23 mouse cellular contexts compared by ENCODE assay signal in genomic region chr14:121457536-121457935, GRCm38 (mm10). TPM values are rescaled to one million over a fixed set of nuclear protein-coding genes. Genes with fewer than 3 reads are reported as not detected.
"Had no signal": no experiment of that assay in that cellular context is flagged by ENCODE, and none has a peak within 500 bp of the region (broad histone marks: within the 10 kb centered on the region; RNA-seq: fewer than 3 reads in every experiment).

No protein-coding gene starts in this region.

- H3K36me3 ChIP-seq: midbrain, embryonic 12.5 days; neural tube, embryonic 13.5 days; neural tube, embryonic 15.5 days had no signal

- H3K9ac ChIP-seq: liver, embryonic 14.5 days; lung, embryonic 14.5 days; midbrain, embryonic 12.5 days; neural tube, embryonic 13.5 days; neural tube, embryonic 15.5 days had no signal

- H3K27me3 ChIP-seq: midbrain, embryonic 12.5 days; neural tube, embryonic 13.5 days; neural tube, embryonic 15.5 days had no signal

- H3K4me3 ChIP-seq: megakaryocyte, embryonic 14.5 days; midbrain, embryonic 12.5 days; myocyte; neural tube, embryonic 13.5 days; neural tube, embryonic 15.5 days had no signal

- ATAC-seq: midbrain, embryonic 16.5 days had no signal

- H3K27ac ChIP-seq: liver, embryonic 14.5 days; macrophage; midbrain, embryonic 12.5 days; neural tube, embryonic 13.5 days; neural tube, embryonic 15.5 days had no signal

- H3K4me2 ChIP-seq: lung, embryonic 14.5 days; midbrain, embryonic 12.5 days; neural tube, embryonic 13.5 days; neural tube, embryonic 15.5 days had no signal

- DNase-seq: lung, adult 18-20 months; lung, embryonic 14.5 days; lung, postnatal 10 days; lung, postnatal 36 days; midbrain, embryonic 14.5 days; retina, postnatal 1 day; right cerebral cortex, adult 18-20 months; right cerebral cortex, postnatal 25 days; right cerebral cortex, postnatal 4 days; spleen, adult 18-20 months; thymus, adult 2 months; thymus, postnatal 25 days; thymus, postnatal 4 days had no signal

- H3K9me3 ChIP-seq: neural tube, embryonic 13.5 days; neural tube, embryonic 15.5 days had no signal

- H3K4me1 ChIP-seq: midbrain, embryonic 12.5 days; neural tube, embryonic 13.5 days; neural tube, embryonic 15.5 days had no signal

RNA-seq across cellular contexts. Expression of gene Slc15a1, which starts 47.5 kb away (rescaled TPM):
- polyA plus RNA-seq: liver, embryonic 14.5 days; macrophage; midbrain, embryonic 12.5 days; midbrain, embryonic 14.5 days; midbrain, embryonic 16.5 days; myocyte; neural tube, embryonic 11.5 days; neural tube, embryonic 13.5 days; neural tube, embryonic 15.5 days; stomach, embryonic 14.5 days had no signal
